Mouse (Mus musculus) hindbrain, embryonic 14.5 days (tissue): ENCODE measurements around the gene Lss. TPM values are rescaled to one million over a fixed set of nuclear protein-coding genes. Genes with fewer than 3 reads are reported as not detected.

Experiments
- ATAC-seq: fragments of 200-750 bp; cut with Nextera tagmentation; 2 replicates; pipeline ENCODE4 v1.8.0; 2017; ENCODE audit warnings: moderate number of reproducible peaks, mild to moderate bottlenecking, moderate TSS enrichment, moderate library complexity; ENCODE audit not compliant: low FRiP score
- DNase-seq: peaks from one replicate; pipeline ENCODE4 v3.0.0-alpha.2; 2015; ENCODE audit warnings: low spot score
- H3K27ac ChIP-seq: fragments of 300-500 bp; sonication (generic); 2 replicates; pipeline ENCODE4 v1.5.1; 2014; ENCODE audit warnings: mild to moderate bottlenecking, moderate library complexity
- H3K27me3 ChIP-seq: fragments of 300-500 bp; sonication (generic); 2 replicates; pipeline ENCODE4 v1.6.1; 2014; ENCODE audit warnings: mild to moderate bottlenecking, low read length, mixed read lengths; ENCODE audit not compliant: control insufficient read depth, insufficient read depth
- H3K36me3 ChIP-seq: fragments of 300-500 bp; sonication (generic); replicated peaks from 2 replicates; pipeline ENCODE4 v1.6.1; 2014; ENCODE audit not compliant: control insufficient read depth, insufficient read depth
- H3K4me1 ChIP-seq: fragments of 300-500 bp; sonication (generic); replicated peaks from 2 replicates; pipeline ENCODE4 v1.6.1; 2014; ENCODE audit warnings: antibody characterized with exemption, low read length, mixed read lengths; ENCODE audit not compliant: control insufficient read depth, insufficient read depth
- H3K4me2 ChIP-seq: fragments of 300-500 bp; sonication (generic); replicated peaks from 2 replicates; pipeline ENCODE4 v1.6.1; 2014; ENCODE audit warnings: mild to moderate bottlenecking, moderate library complexity
- H3K4me3 ChIP-seq: fragments of 300-500 bp; sonication (generic); replicated peaks from 2 replicates; pipeline ENCODE4 v1.5.1; 2014; ENCODE audit warnings: mild to moderate bottlenecking, low read length
- H3K9ac ChIP-seq: fragments of 300-500 bp; sonication (generic); 2 replicates; pipeline ENCODE4 v1.6.1; 2014
- H3K9me3 ChIP-seq: fragments of 300-500 bp; sonication (generic); 2 replicates; pipeline ENCODE4 v1.6.1; 2016; ENCODE audit warnings: low read length; ENCODE audit not compliant: control insufficient read depth
- WGBS: fragments of 180-500 bp; shearing (Covaris S2); extraction: QIAGEN DNeasy Blood & Tissue Kit; methylation state at CpG from one replicate; pipeline ENCODE4 v1.1.7; 2014; 5-methylcytosine and 5-hydroxymethylcytosine counted together
- polyA plus RNA-seq: library from polyadenylated mRNA; unstranded; fragments of >200 nt; fragmentation: Nextera tagmentation; extraction: Ambion mirVana; gene quantifications from 2 replicates; pipeline ENCODE4 v1.2.1, GENCODE M21; 2014

Gene Lss
- polyA plus RNA-seq, 1 experiment from 2014 or later: 36.2 TPM

DNA sequence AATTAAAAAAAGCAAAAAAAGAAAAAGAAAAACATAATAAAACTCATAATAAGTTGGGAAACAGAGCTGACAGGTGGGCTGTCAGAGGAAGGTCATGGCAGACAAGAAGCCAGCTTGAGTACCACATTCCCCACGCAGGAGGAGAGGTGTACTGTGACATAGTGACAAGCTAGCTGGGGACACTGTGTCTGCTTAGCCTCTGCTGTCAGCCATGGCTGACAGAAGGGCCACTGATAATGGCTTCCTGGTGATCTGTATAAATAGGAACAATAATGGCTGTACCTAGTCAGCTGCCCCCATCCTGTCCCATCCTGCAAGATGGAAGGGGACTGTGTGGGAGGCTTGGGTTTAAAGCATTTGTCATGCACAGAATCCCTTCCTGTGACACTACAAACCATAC is 54.8 kb downstream of the Lss start:
- WGBS: 47% methylated on average over 1 of the region's 1 CpGs
- Histone ChIP-seq H3K4me2 (no peak overlapping the region), H3K4me1 (no peaks in the 10 kb centered on the region), H3K27ac (no peak overlapping the region), H3K27me3 (no peaks in the 10 kb centered on the region), H3K36me3 (no peaks in the 10 kb centered on the region), H3K9ac (no peak overlapping the region), H3K9me3 (no peaks in the 10 kb centered on the region), H3K4me3 (no peak overlapping the region)
- DNase-seq (no peak), ATAC-seq (no peak)

DNA sequence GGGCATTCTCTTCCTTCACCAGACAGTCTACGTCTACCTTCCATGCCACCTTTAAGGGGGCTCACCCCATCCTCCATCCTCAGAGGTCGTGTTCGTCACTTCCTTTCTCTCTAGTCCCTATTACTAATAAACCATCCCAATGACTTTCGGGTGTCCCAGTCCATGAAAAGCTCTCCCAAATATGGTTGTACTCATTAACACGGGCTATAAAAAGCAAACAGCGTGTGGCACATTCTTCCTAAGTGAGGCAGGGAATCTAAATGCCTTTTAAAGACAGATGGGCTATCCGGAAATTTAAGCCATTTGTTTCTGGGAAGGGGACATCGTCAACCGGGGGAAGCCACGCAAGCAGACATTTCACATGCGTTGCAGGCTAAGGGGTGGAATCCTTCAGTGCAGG is 58.8 kb downstream of the Lss start:
- Histone ChIP-seq H3K9me3 (no peaks in the 10 kb centered on the region), H3K9ac (no peak overlapping the region), H3K27ac (no peak overlapping the region), H3K4me2 (no peak overlapping the region), H3K4me3 (no peak overlapping the region), H3K36me3 (no peaks in the 10 kb centered on the region), H3K4me1 (no peaks in the 10 kb centered on the region), H3K27me3 (no peaks in the 10 kb centered on the region)
- ATAC-seq (no peak), DNase-seq (no peak)
- WGBS: 86% methylated on average over 11 of the region's 11 CpGs

DNA sequence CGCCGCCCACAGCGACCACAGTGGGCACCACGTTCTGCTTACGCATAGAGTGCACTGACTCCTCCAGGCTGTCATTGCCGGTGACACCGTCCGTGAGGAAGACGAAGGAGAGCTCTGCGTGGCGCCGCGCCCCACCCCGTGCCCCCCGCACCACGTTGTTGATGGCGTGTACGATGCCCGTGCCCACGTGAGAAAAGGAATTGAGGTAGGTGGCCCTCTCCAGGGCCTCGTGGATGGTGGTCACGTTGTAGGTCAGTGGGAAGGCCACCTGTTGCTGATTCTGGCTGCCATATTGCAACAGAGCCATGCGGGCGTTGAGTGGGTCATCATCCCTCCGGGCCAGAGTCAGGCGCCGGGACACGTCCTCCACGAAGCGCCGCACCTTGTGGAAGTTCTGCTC is 65.0 kb downstream of the Lss start:
- ATAC-seq (no peak), DNase-seq (no peak)
- Histone ChIP-seq H3K9ac (no peak overlapping the region), H3K4me1 (no peaks in the 10 kb centered on the region), H3K27me3 (no peaks in the 10 kb centered on the region), H3K9me3 (no peaks in the 10 kb centered on the region), H3K4me3 (no peak overlapping the region), H3K27ac (no peak overlapping the region), H3K4me2 (no peak overlapping the region), H3K36me3 (no peaks in the 10 kb centered on the region)
- 94% methylated on average over 31 of the region's 31 CpGs for WGBS

DNA sequence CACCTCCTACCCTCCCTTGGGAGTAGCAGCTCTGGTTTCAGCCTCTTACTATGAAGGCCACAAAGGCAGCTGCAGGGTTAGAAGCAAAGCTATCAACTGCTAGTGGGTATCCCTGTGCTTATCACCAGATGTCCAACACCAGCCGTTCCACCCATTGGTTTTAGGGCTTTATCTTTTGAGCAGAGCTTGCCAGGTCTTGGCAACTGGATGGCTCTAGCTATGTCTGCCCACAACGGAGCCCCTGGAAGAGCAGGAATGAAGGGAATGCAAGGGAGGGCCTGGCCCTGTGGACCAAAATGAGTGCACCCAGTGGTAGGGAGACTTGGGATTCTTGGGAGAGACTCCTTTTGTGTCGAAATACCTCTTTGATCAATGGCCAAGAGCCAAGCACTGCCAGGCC is 71.3 kb downstream of the Lss start:
- H3K4me2 ChIP-seq: no peak overlapping the region
- WGBS: 82% methylated on average over 3 of the region's 3 CpGs
- H3K9ac ChIP-seq: no peak overlapping the region
- ATAC-seq (no peak), DNase-seq (no peak)
- H3K4me3 ChIP-seq: no peak overlapping the region
- H3K36me3 ChIP-seq: no peaks in the 10 kb centered on the region
- H3K4me1 ChIP-seq: no peaks in the 10 kb centered on the region
- no peaks in the 10 kb centered on the region for H3K27me3 ChIP-seq
- no peak overlapping the region for H3K27ac ChIP-seq
- no peaks in the 10 kb centered on the region for H3K9me3 ChIP-seq

Other genes starting within 250 kb of the Lss start
- 11.3 and 12.1 TPM in 2 replicates for gene Dip2a, start 186.3 kb upstream of the Lss start, polyA plus RNA-seq
- not detected in 2 replicates for gene AC141477.1, start 91.1 kb upstream of the Lss start, polyA plus RNA-seq
- 5.4 and 7.8 TPM in 2 replicates for gene Pcnt, start 88.8 kb upstream of the Lss start, polyA plus RNA-seq
- not detected in 2 replicates for gene 2610028H24Rik, start 82.5 kb upstream of the Lss start, polyA plus RNA-seq
- 66.8 and 67.4 TPM in 2 replicates for gene Mcm3ap, start 62.7 kb upstream of the Lss start, polyA plus RNA-seq
- gene Ybey, start 62.5 kb upstream of the Lss start, polyA plus RNA-seq: 5.1 and 5.3 TPM in 2 replicates
- not detected in 2 replicates for gene Spatc1l, start 30.7 kb downstream of the Lss start, polyA plus RNA-seq
- gene Ftcd, start 44.1 kb downstream of the Lss start, polyA plus RNA-seq: not detected in 2 replicates
- gene Col6a2, start 92.0 kb downstream of the Lss start, polyA plus RNA-seq: 15.7 and 19.9 TPM in 2 replicates
- 24.7 and 26.4 TPM in 2 replicates for gene Col6a1, start 194.6 kb downstream of the Lss start, polyA plus RNA-seq